Mouse (Mus musculus): ENCODE measurements around the gene Alox12b.

DNA sequence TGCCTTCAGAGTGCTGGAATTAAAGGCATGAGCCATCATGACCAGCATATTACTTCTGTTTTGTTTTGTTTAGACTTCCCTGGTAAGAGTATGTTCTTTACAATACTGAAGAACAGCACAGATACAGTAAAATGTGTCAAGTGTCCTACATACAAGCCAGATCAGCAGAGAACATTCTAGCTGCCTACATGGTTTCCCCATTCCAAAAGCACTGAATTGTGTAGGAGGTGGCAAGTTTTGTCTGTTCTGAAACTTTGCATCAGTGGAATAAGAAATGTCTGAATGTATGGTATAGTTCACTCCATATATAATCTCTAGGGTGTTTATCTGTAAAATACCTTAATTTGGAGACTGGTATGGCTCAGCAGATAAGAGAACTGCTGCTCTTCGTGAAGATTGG is 1.4 kb upstream of the Alox12b start:
- TF ChIP-seq CTCF (IDR thresholded peaks at IDR 0.05; ENCODE audit: borderline replicate concordance, insufficient read depth, low read depth, low read length) = no peak
- TF ChIP-seq POLR2A (IDR thresholded peaks at IDR 0.05; ENCODE audit: borderline replicate concordance, insufficient read depth, low read length) = no peak

All from cerebellum, adult 2 months (tissue).